Mouse (Mus musculus) heart, embryonic 10.5 days (tissue): ENCODE results near the gene Rgs11. TPM values are rescaled to one million over a fixed set of nuclear protein-coding genes. Genes with fewer than 3 reads are reported as not detected.

Source experiments
- DNase-seq: peaks from one replicate; pipeline ENCODE4 v3.0.0-alpha.2; 2017; ENCODE audit warnings: low spot score
- H3K27ac ChIP-seq: fragments of 300-500 bp; sonication (generic); 2 replicates; pipeline ENCODE4 v1.5.1; 2016; ENCODE audit warnings: mild to moderate bottlenecking
- H3K27me3 ChIP-seq: fragments of 300-500 bp; sonication (generic); 2 replicates; pipeline ENCODE4 v1.6.1; 2016; ENCODE audit warnings: mild to moderate bottlenecking; ENCODE audit not compliant: poor library complexity, insufficient read depth, severe bottlenecking
- H3K36me3 ChIP-seq: fragments of 300-500 bp; sonication (generic); 2 replicates; pipeline ENCODE4 v1.6.1; 2016; ENCODE audit warnings: mild to moderate bottlenecking, moderate library complexity
- H3K4me1 ChIP-seq: fragments of 300-500 bp; sonication (generic); 2 replicates; pipeline ENCODE4 v1.6.1; 2016; ENCODE audit warnings: mild to moderate bottlenecking
- H3K4me3 ChIP-seq: fragments of 300-500 bp; sonication (generic); 2 replicates; pipeline ENCODE4 v1.5.1; 2016; ENCODE audit warnings: mild to moderate bottlenecking, moderate library complexity
- H3K9me3 ChIP-seq: fragments of 300-500 bp; sonication (generic); 2 replicates; pipeline ENCODE4 v1.6.1; 2016; ENCODE audit warnings: mild to moderate bottlenecking, moderate library complexity
- WGBS: fragments of 180-500 bp; shearing (Covaris S2); methylation state at CpG from one replicate; pipeline ENCODE4 v1.1.7; 2016; 5-methylcytosine and 5-hydroxymethylcytosine counted together
- polyA plus RNA-seq: library from polyadenylated mRNA; unstranded; fragments of >200 nt; fragmentation: Nextera tagmentation; extraction: Ambion mirVana; gene quantifications from 2 replicates; pipeline ENCODE4 v1.2.1, GENCODE M21; 2016

Rgs11 gene
- polyA plus RNA-seq, 1 experiment from 2014 or later = 4.2 TPM

DNA sequence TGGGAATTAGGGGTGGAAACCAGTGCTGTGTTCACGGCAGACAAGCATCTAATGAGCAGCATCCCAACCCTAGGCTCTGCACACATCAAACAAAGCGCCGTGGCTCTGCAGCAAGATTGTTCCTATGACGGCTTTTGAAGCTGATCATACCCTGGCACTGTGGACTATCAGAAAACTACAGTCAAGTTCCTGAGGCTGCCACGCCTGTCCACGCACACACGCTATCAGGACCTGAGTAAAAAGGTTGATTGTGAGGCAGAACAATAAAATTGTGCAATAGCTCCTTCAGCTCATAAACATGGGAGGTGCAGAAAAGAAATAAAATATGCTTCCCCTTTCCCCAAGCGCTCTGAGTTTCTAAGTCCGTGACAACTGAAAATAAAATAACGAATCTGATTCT lies 34.9 kb downstream of the Rgs11 start:
- 84% methylated on average over 10 of the region's 10 CpGs for WGBS
- Histone ChIP-seq H3K9me3 (no peaks in the 10 kb centered on the region), H3K27ac (no peak overlapping the region), H3K36me3 (no peaks in the 10 kb centered on the region), H3K4me1 (peaks cover 10% of the 10 kb centered on the region; the same call in 1 of the 2 replicates), H3K27me3 (no peaks in the 10 kb centered on the region), H3K4me3 (no peak overlapping the region)
- no peak for DNase-seq

GRCm38 (mm10) chr17:26239551-26239950 lies 36.8 kb downstream of the Rgs11 start:
- no peak for DNase-seq
- WGBS = 70% methylated on average over 2 of the region's 2 CpGs
- no peak overlapping the region for H3K27ac ChIP-seq

DNA sequence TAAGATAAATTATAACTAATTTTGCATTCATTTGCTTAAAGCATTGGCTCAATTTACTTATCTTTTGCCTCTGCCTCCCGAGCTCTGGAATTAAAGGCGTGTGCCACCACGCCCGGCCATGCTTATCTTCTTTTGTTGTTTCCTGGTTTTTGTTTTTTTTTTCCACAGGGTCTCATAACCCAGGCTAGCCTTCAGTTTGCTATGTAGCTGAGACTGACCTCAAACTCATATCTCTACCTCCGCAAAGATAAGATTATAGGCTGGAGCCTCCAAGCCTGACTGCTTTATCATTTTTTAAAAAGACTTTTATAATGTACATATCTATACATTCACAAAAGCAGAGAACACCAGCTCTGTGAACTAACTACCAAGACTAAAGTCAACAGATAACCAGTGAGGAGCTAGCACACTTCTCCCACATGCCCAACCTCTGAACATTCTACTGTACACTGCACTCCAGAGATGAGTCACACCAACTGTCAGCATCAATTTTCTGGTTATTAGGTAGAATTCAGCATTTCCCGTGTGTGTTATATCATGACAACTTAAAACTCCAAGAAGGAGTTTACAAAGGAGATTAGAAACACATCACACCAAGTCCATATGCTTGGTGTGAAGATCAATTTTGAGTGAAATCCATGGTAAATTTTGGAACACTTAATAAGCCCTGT lies 37.5 kb downstream of the Rgs11 start:
- Histone ChIP-seq H3K27me3 (no peaks in the 10 kb centered on the region), H3K36me3 (no peaks in the 10 kb centered on the region), H3K9me3 (no peaks in the 10 kb centered on the region), H3K4me1 (peaks cover 16% of the 10 kb centered on the region), H3K4me3 (no peak overlapping the region), H3K27ac (no peak overlapping the region)
- 50% methylated on average over 6 of the region's 6 CpGs for WGBS
- DNase-seq = no peak

More at GRCm38 (mm10) chr17:26239551-26239950, 36.8 kb downstream of the Rgs11 start:
- no peak overlapping the region for H3K4me3 ChIP-seq
- no peaks in the 10 kb centered on the region for H3K9me3 ChIP-seq
- peaks cover 19% of the 10 kb centered on the region for H3K4me1 ChIP-seq
- H3K36me3 ChIP-seq = no peaks in the 10 kb centered on the region
- H3K27me3 ChIP-seq = no peaks in the 10 kb centered on the region

DNA sequence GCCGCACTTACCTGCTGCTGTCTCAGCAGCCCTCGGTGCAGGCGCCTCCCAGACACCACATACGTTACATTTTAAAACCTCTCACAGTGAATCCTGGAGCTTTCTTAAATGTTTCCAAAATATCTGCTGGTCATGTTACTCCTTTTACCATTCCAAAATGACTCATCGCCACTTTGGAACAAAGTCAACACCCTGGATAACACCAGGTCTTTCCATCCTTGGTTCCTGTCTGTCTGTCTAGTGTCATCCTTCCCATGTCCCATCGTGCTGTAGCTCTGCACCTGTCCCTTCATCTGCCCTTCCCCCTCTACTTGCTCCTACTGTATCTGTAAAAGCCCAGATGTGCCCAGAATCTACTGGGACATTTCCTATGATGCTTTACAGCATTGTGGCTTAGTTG lies 38.2 kb downstream of the Rgs11 start:
- Histone ChIP-seq H3K9me3 (no peaks in the 10 kb centered on the region), H3K4me3 (no peak overlapping the region), H3K27me3 (no peaks in the 10 kb centered on the region), H3K36me3 (no peaks in the 10 kb centered on the region), H3K4me1 (peaks cover 16% of the 10 kb centered on the region), H3K27ac (no peak overlapping the region)
- 66% methylated on average over 6 of the region's 6 CpGs for WGBS
- DNase-seq = no peak

GRCm38 (mm10) chr17:26243471-26244100 lies 40.8 kb downstream of the Rgs11 start:
- H3K4me1 ChIP-seq = peaks cover 16% of the 10 kb centered on the region
- 1% methylated on average over 32 of the region's 32 CpGs for WGBS
- no peaks in the 10 kb centered on the region for H3K36me3 ChIP-seq
- peak overlapping the region; percentile 81 for H3K4me3 ChIP-seq
- H3K27ac ChIP-seq = peak overlapping the region; percentile 86
- DNase-seq = no peak
- no peaks in the 10 kb centered on the region for H3K9me3 ChIP-seq
- no peaks in the 10 kb centered on the region for H3K27me3 ChIP-seq

DNA sequence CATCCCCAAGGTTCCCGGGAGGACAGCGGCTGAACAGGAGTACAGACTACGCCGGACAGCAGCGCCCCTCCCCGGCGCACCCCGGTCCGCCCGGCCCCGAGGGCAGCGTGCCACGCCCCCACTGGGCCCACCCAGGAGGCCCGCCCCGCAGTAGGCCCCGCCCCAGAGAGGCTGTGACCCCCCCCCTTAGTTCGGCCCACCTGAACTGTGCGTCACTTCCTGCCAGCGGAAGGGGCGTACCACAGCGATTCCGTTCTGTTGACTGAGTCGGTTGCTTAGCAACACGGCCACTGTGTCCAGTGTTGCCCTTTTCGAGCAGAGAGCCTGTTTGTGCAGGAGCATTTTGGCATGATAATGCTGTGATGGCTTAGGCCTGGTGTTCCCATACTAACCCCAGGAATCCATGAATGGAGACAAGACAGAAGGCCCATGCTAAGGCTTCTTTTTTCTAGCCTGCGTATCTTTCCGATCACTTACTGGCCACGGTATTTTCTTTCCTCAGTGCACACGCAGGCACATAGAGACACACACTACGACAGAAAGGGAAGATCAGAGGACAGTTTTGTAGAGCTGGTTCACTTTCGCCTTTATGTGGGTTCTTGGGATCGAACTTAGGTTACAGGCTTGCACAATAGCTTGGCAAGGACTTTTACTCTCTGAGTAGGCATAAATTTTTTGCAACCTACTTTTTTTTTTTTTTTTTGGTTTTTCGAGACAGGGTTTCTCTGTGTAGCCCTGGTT lies 41.5 kb downstream of the Rgs11 start, which contains the start of gene Fam234a:
Fam234a (minus strand) TSS at position 142 of the 741 bp plus-strand sequence.
- H3K4me3 ChIP-seq = peak within 1 kb of the TSS; percentile 81
- no peaks in the 10 kb centered on the region for H3K27me3 ChIP-seq
- H3K36me3 ChIP-seq = no peaks in the 10 kb centered on the region
- peak within 1 kb of the TSS; percentile 86 for H3K27ac ChIP-seq
- 6% methylated on average over 33 of the region's 33 CpGs for WGBS
- no peaks in the 10 kb centered on the region for H3K9me3 ChIP-seq
- H3K4me1 ChIP-seq = peaks cover 16% of the 10 kb centered on the region
- peak; percentile 99 for DNase-seq

- no peaks in the 10 kb centered on the region for H3K9me3 ChIP-seq
- peak overlapping the region; percentile 100 for H3K27ac ChIP-seq
- H3K27me3 ChIP-seq = no peaks in the 10 kb centered on the region
- H3K4me3 ChIP-seq = peak overlapping the region; percentile 99
- no peak for DNase-seq
- H3K4me1 ChIP-seq = peaks cover 4% of the 10 kb centered on the region; the same call in 1 of the 2 replicates
- 49% methylated on average over 4 of the region's 4 CpGs for WGBS
- peaks cover 19% of the 10 kb centered on the region for H3K36me3 ChIP-seq
Measured at GRCm38 (mm10) chr17:26251886-26252538, 49.3 kb downstream of the Rgs11 start.

DNA sequence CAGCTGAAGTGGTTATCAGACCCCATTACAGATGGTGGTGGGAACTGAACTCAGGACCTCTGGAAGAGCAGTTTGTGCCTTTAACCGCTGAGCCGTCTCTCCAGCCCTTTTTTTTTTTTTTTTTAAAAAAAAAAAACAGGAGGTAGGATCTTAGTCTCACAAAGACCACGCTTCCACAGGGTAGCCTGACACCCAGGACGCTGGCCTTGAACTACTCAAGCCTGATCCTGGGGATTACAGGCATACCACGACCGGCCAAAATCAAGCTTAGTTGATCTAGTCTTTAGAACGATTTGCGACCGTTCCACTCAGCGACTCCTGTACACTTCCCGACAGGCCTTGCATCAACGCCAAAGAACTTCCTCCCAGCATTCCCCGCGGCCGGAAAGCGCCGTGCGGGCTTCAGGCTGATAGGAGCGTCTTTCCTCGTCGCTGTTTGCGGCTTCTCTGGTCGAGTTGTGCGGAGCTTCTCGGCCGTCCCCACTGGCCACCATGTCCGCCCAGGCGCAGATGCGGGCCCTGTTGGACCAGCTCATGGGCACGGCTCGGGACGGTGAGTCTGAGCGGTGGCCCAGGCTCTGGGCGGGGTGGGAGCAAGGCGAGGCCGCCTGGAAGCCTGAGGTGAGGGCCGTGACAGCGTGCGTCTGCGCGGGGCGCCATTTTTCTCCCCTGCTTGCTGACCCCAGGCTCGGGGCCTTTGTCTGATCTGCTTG lies 49.9 kb downstream of the Rgs11 start, which contains the start of gene Luc7l:
Luc7l (plus strand) TSS at position 358 of the 713 bp plus-strand sequence.
- peaks cover 26% of the 10 kb centered on the region for H3K36me3 ChIP-seq
- H3K27me3 ChIP-seq = no peaks in the 10 kb centered on the region
- no peaks in the 10 kb centered on the region for H3K9me3 ChIP-seq
- WGBS = under 1% methylated on average over 43 of the region's 43 CpGs
- H3K4me1 ChIP-seq = peaks cover 4% of the 10 kb centered on the region; the same call in 1 of the 2 replicates
- peak within 1 kb of the TSS; percentile 100 for H3K27ac ChIP-seq
- peak; percentile 98 for DNase-seq
- peak within 1 kb of the TSS; percentile 99 for H3K4me3 ChIP-seq

- Histone ChIP-seq H3K4me1 (peaks cover 4% of the 10 kb centered on the region; the same call in 1 of the 2 replicates), H3K4me3 (peak overlapping the region; percentile 99), H3K36me3 (peaks cover 33% of the 10 kb centered on the region), H3K27me3 (no peaks in the 10 kb centered on the region), H3K9me3 (no peaks in the 10 kb centered on the region), H3K27ac (peak overlapping the region; percentile 100)
- WGBS = 1% methylated on average over 24 of the region's 24 CpGs
- DNase-seq = no peak
Measured at GRCm38 (mm10) chr17:26253399-26253798, 50.6 kb downstream of the Rgs11 start.

GRCm38 (mm10) chr17:26255313-26255712 lies 52.6 kb downstream of the Rgs11 start:
- Histone ChIP-seq H3K4me3 (no peak overlapping the region), H3K36me3 (peaks cover 52% of the 10 kb centered on the region), H3K9me3 (no peaks in the 10 kb centered on the region), H3K4me1 (peaks cover 4% of the 10 kb centered on the region; the same call in 1 of the 2 replicates), H3K27me3 (no peaks in the 10 kb centered on the region), H3K27ac (no peak overlapping the region)
- 95% methylated on average over 7 of the region's 7 CpGs for WGBS
- no peak for DNase-seq
